Mouse (Mus musculus): ENCODE measurements around the gene Ppm1d.

DNA sequence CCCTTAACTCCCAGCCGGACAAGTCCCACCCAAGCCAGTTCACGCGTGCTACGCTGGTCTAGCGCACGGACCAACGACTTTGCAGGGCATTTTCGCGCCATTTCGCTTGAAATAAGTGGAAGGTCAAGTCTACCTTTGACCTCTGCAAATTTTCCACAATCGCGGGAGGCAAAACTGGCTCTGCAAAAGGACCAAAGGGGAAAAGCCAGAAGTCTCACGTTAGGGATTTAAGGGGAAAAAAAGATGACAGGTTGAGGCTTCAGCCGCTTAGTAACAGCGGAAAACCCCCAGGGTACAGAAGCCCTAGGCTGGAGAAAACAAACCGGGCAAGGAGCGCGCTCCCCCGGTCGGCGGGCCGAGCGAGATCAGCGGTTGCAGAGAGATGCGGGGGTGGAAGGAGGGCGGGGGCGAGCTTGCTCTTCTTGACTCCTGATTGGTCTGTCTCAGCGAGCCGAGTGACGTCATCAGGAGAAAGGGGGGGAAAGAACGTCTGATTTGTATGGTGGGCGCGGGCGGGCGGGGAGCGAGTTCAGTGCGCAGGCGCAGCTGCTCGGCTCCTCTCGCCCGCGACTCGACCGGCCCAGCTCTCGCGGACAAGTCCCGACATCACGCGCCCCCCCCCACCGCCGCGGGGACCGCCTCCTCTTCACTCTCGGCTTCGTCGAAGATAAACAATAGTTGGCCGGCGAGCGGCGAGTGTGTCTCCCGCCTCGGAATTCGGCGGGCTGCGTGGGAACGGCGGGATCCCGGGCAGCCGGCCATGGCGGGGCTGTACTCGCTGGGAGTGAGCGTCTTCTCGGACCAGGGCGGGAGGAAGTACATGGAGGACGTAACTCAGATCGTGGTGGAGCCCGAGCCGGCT, at the start of gene Ppm1d:
- TF ChIP-seq CTCF (IDR thresholded peaks at IDR 0.05; ENCODE audit: extremely low read depth, insufficient read length, insufficient replicate concordance, low read depth, low read length) (no peak; the same call in 1 of the 2 replicates), POLR2A (IDR thresholded peaks at IDR 0.05; ENCODE audit: low read depth, low read length) (peak; percentile 66)

Measured in small intestine, adult 2 months (tissue).